17 mouse cellular contexts compared by ENCODE assay signal in genomic region chr15:83430986-83431763, GRCm38 (mm10). TPM values are rescaled to one million over a fixed set of nuclear protein-coding genes. Genes with fewer than 3 reads are reported as not detected.
DNase-seq lines count a peak whose midpoint lies in the region; ATAC-seq and TF ChIP-seq lines count a peak whose summit lies in the region.
"Had no signal": no experiment of that assay in that cellular context is flagged by ENCODE, and none has a peak within 500 bp of the region (broad histone marks: within the 10 kb centered on the region; RNA-seq: fewer than 3 reads in every experiment).

No protein-coding gene starts in this region.

- in situ Hi-C loops in CH12.LX (cut with MboI; ENCODE audit: low pct_ligation_motif_present, low pct_unique_long_range_greater_than_20kb, low sequenced_read_pairs), result no loop called here

- dilution Hi-C loops in CH12.LX (cut with MboI; ENCODE audit: extremely low pct_ligation_motif_present, extremely low pct_unique_long_range_greater_than_20kb, low sequenced_read_pairs), result no loop called here

- H3K4me2 ChIP-seq in heart, embryonic 11.5 days, result no peak overlapping the region
- H3K4me2 ChIP-seq in CH12.LX (ENCODE audit: insufficient read depth, low read depth, poor library complexity, severe bottlenecking), result peak overlapping the region; percentile 85
- H3K4me2 ChIP-seq in liver, embryonic 16.5 days (ENCODE audit: low read depth, low read length), result peak overlapping the region; percentile 70
- no peak overlapping the region for H3K4me2 ChIP-seq in hindbrain, embryonic 11.5 days (replicated peaks; ENCODE audit: low read depth, low read length)
- H3K4me2 ChIP-seq: embryonic facial prominence, embryonic 13.5 days; hindbrain, embryonic 13.5 days had no signal

- H3K9ac ChIP-seq in heart, embryonic 11.5 days (ENCODE audit: low read depth, low read length), result no peak overlapping the region
- H3K9ac ChIP-seq in liver, adult 2 months (ENCODE audit: low read depth, low read length), result no peak overlapping the region
- peak overlapping the region; percentile 72 for H3K9ac ChIP-seq in CH12.LX (ENCODE audit: insufficient read depth, low read depth)
- H3K9ac ChIP-seq in liver, embryonic 16.5 days (ENCODE audit: low read depth, low read length), result peak overlapping the region; percentile 63
- no peak overlapping the region for H3K9ac ChIP-seq in hindbrain, embryonic 11.5 days (ENCODE audit: low read depth, low read length)
- H3K9ac ChIP-seq: embryonic facial prominence, embryonic 13.5 days; hindbrain, embryonic 13.5 days had no signal

- no peak for DNase-seq in heart, adult 11 months
- DNase-seq in liver, adult 2 months (ENCODE audit: extremely low read depth, low read depth, low spot score), result peak; percentile 76
- DNase-seq in liver (no peak), CH12.LX (ENCODE audit: extremely low read depth) (no peak)
- no peak for DNase-seq in hindbrain, embryonic 11.5 days (ENCODE audit: low spot score)
- no peak for DNase-seq in T-cell, adult 2 months (ENCODE audit: low spot score)
- DNase-seq: adrenal gland, adult 8-10 months; cerebellum, postnatal 36 days; gastrocnemius, postnatal 25 days; kidney, adult 18-20 months had no signal

- no peak for TF ChIP-seq POLR2A in liver, adult 2 months (IDR thresholded peaks at IDR 0.05; ENCODE audit: extremely low read depth, insufficient read depth, low read length)
- TF ChIP-seq POLR2A in CH12.LX (IDR thresholded peaks at IDR 0.05; ENCODE audit: low read depth, low read length), result no peak

- H3K27me3 ChIP-seq in heart, embryonic 11.5 days (ENCODE audit: control insufficient read depth, insufficient read depth, low read length), result no peaks in the 10 kb centered on the region
- H3K27me3 ChIP-seq in liver, adult 2 months (ENCODE audit: control insufficient read depth, insufficient read depth, low read length), result no peaks in the 10 kb centered on the region
- no peaks in the 10 kb centered on the region for H3K27me3 ChIP-seq in CH12.LX (replicated peaks)
- no peaks in the 10 kb centered on the region for H3K27me3 ChIP-seq in liver, embryonic 16.5 days (ENCODE audit: control insufficient read depth, insufficient read depth, low read depth, low read length)
- H3K27me3 ChIP-seq in hindbrain, embryonic 11.5 days (ENCODE audit: control insufficient read depth, insufficient read depth, low read length), result no peaks in the 10 kb centered on the region
- H3K27me3 ChIP-seq: embryonic facial prominence, embryonic 13.5 days; hindbrain, embryonic 13.5 days; Patski had no signal

- no peak for TF ChIP-seq CTCF in liver, adult 2 months (IDR thresholded peaks at IDR 0.05; ENCODE audit: low read depth, low read length)
- no peak for TF ChIP-seq CTCF in CH12.LX (conservative IDR thresholded peaks at IDR 0.05 in 1 of 2, IDR thresholded peaks at IDR 0.05 in 1 of 2; ENCODE audit: low read depth in 2 of 2, low read length in 2 of 2)

- no peak for ATAC-seq in heart, embryonic 11.5 days (replicated peaks; ENCODE audit: insufficient number of reproducible peaks, low FRiP score, low TSS enrichment)
- ATAC-seq in liver, embryonic 16.5 days (ENCODE audit: low read depth), result no peak
- ATAC-seq in hindbrain, embryonic 11.5 days (ENCODE audit: low FRiP score), result no peak
- ATAC-seq: forebrain, embryonic 14.5 days; Patski had no signal

- H3K4me3 ChIP-seq in heart, embryonic 11.5 days (ENCODE audit: low read depth, low read length), result no peak overlapping the region
- H3K4me3 ChIP-seq in liver, adult 2 months (ENCODE audit: insufficient read depth, low read depth, low read length), result no peak overlapping the region; the same call in 1 of the 2 replicates
- peak overlapping the region; percentile 17 to 58 (median 52) for H3K4me3 ChIP-seq in CH12.LX (replicated peaks in 1 of 3; ENCODE audit: low read depth in 2 of 3, low read length in 2 of 3, poor library complexity in 1 of 3)
- peak overlapping the region; percentile 50 for H3K4me3 ChIP-seq in liver, embryonic 16.5 days (ENCODE audit: low read depth, low read length)
- no peak overlapping the region for H3K4me3 ChIP-seq in hindbrain, embryonic 11.5 days (ENCODE audit: low read depth, low read length)
- H3K4me3 ChIP-seq: embryonic facial prominence, embryonic 13.5 days; hindbrain, embryonic 13.5 days; myocyte had no signal

- 0 out of 2 replicates have a peak overlapping the region, but pooled peaks have one; percentile 22 for H3K27ac ChIP-seq in heart, embryonic 11.5 days (ENCODE audit: low read depth, low read length)
- peak overlapping the region; percentile 37 for H3K27ac ChIP-seq in liver, adult 2 months (replicated peaks; ENCODE audit: insufficient read depth, low read depth, low read length)
- no peak overlapping the region for H3K27ac ChIP-seq in CH12.LX (ENCODE audit: insufficient read depth, low read depth)
- peak overlapping the region; percentile 83 for H3K27ac ChIP-seq in liver, embryonic 16.5 days (ENCODE audit: low read length)
- H3K27ac ChIP-seq in hindbrain, embryonic 11.5 days (ENCODE audit: low read depth, low read length), result no peak overlapping the region
- H3K27ac ChIP-seq: embryonic facial prominence, embryonic 13.5 days; hindbrain, embryonic 13.5 days had no signal

- peak; percentile 65 for TF ChIP-seq EP300 in CH12.LX (IDR thresholded peaks at IDR 0.05; ENCODE audit: low read length)

- no peaks in the 10 kb centered on the region for H3K9me3 ChIP-seq in heart, embryonic 11.5 days (replicated peaks; ENCODE audit: control insufficient read depth, low read length)
- H3K9me3 ChIP-seq in CH12.LX (replicated peaks; ENCODE audit: low read length), result no peaks in the 10 kb centered on the region
- H3K9me3 ChIP-seq in liver, embryonic 16.5 days (replicated peaks; ENCODE audit: control insufficient read depth, low read length), result no peaks in the 10 kb centered on the region
- H3K9me3 ChIP-seq in hindbrain, embryonic 11.5 days (ENCODE audit: control insufficient read depth, low read length), result no peaks in the 10 kb centered on the region
- H3K9me3 ChIP-seq: embryonic facial prominence, embryonic 13.5 days; hindbrain, embryonic 13.5 days had no signal

- 85% methylated on average over 14 of the region's 14 CpGs for WGBS in heart, embryonic 11.5 days (ENCODE audit: insufficient replicate concordance)
- 49% methylated on average over 14 of the region's 14 CpGs for WGBS in liver, adult 2 months
- WGBS in liver, embryonic 16.5 days (ENCODE audit: insufficient replicate concordance), result 71% methylated on average over 14 of the region's 14 CpGs
- WGBS in hindbrain, embryonic 11.5 days, result 94% methylated on average over 14 of the region's 14 CpGs

- peaks cover 61% of the 10 kb centered on the region for H3K4me1 ChIP-seq in heart, embryonic 11.5 days (ENCODE audit: control insufficient read depth, insufficient read depth, low read length)
- H3K4me1 ChIP-seq in liver, adult 2 months (ENCODE audit: control insufficient read depth, insufficient read depth, low read length), result peaks cover 18% of the 10 kb centered on the region
- H3K4me1 ChIP-seq in CH12.LX (ENCODE audit: control insufficient read depth in 1 of 2, insufficient read depth in 2 of 2), result peaks cover 23 to 79% of the 10 kb centered on the region in 2 experiments
- H3K4me1 ChIP-seq in liver, embryonic 16.5 days (ENCODE audit: control insufficient read depth, low read depth, low read length), result peaks cover 82% of the 10 kb centered on the region
- no peaks in the 10 kb centered on the region for H3K4me1 ChIP-seq in hindbrain, embryonic 11.5 days (replicated peaks; ENCODE audit: control insufficient read depth, insufficient read depth, low read length)

- no peak for TF ChIP-seq RAD21 in CH12.LX (IDR thresholded peaks at IDR 0.05; ENCODE audit: low read depth, low read length)

- H3K79me2 ChIP-seq in liver, adult 2 months (ENCODE audit: control insufficient read depth, insufficient read depth, low read length), result peaks cover 19% of the 10 kb centered on the region
- peaks cover 30% of the 10 kb centered on the region for H3K79me2 ChIP-seq in CH12.LX (replicated peaks; ENCODE audit: control insufficient read depth, extremely low read depth, insufficient read depth, poor library complexity, severe bottlenecking)

- no peaks in the 10 kb centered on the region for H3K36me3 ChIP-seq in heart, embryonic 11.5 days (ENCODE audit: control insufficient read depth, insufficient read depth, low read length)
- H3K36me3 ChIP-seq in liver, adult 2 months (ENCODE audit: control insufficient read depth, insufficient read depth, low read length), result no peaks in the 10 kb centered on the region
- peaks cover 0 to 7% of the 10 kb centered on the region in 2 experiments for H3K36me3 ChIP-seq in CH12.LX (replicated peaks in 1 of 2; ENCODE audit: control insufficient read depth in 1 of 2, insufficient read depth in 1 of 2, low read length in 1 of 2)
- H3K36me3 ChIP-seq in liver, embryonic 16.5 days (ENCODE audit: control insufficient read depth, insufficient read depth), result no peaks in the 10 kb centered on the region
- H3K36me3 ChIP-seq in hindbrain, embryonic 11.5 days (ENCODE audit: control insufficient read depth, insufficient read depth, low read length), result no peaks in the 10 kb centered on the region
- H3K36me3 ChIP-seq: embryonic facial prominence, embryonic 13.5 days; hindbrain, embryonic 13.5 days had no signal

TF ChIP-seq in CH12.LX, 34 proteins besides CTCF, POLR2A, EP300 and RAD21 (continues in another document):
- TF ChIP-seq MAX (IDR thresholded peaks at IDR 0.05; ENCODE audit: low read length) (peak; percentile 58; the same call in 1 of the 2 replicates), CHD1 (IDR thresholded peaks at IDR 0.05; ENCODE audit: low read depth, low read length) (0 out of 2 replicates have a peak, but pooled peaks have one; percentile 42), BHLHE40 (IDR thresholded peaks at IDR 0.05; ENCODE audit: low read depth, low read length) (peak; percentile 67), NRF1 (IDR thresholded peaks at IDR 0.05; ENCODE audit: low read depth, low read length) (0 out of 2 replicates have a peak, but pooled peaks have one; percentile 10), IRF4 (IDR thresholded peaks at IDR 0.05; ENCODE audit: low read depth, low read length) (0 out of 2 replicates have a peak, but pooled peaks have one; percentile 22), MYC (IDR thresholded peaks at IDR 0.05; ENCODE audit: low read depth, low read length) (peak; percentile 49; the same call in 1 of the 2 replicates), ETS1 (conservative IDR thresholded peaks at IDR 0.05; ENCODE audit: low read depth, low read length) (peak; percentile 58; the same call in 1 of the 2 replicates), MEF2A (IDR thresholded peaks at IDR 0.05; ENCODE audit: borderline replicate concordance, low read depth, low read length) (no peak)

RNA-seq across cellular contexts. Expression of gene Pacsin2, which starts 33.2 kb away (rescaled TPM):
- 55.0 and 60.0 TPM in 2 replicates for polyA plus RNA-seq in heart, embryonic 11.5 days (2014; fragmentation: Nextera tagmentation; extraction: Ambion mirVana)
- 34.0 and 34.9 TPM in 2 replicates for total RNA-seq in liver, adult 2 months (2014; rRNA removed)
- 28.9 and 29.1 TPM in 2 replicates for polyA plus RNA-seq in liver, adult 2 months (2012; rRNA removed)
- total RNA-seq in CH12.LX (2012; rRNA removed) (47.9 and 48.4 TPM in 2 replicates), CH12.LX (2014; rRNA removed) (53.6 and 53.7 TPM in 2 replicates)
- 85.5 and 99.3 TPM in 2 replicates for polyA plus RNA-seq in CH12.LX (2012; ENCODE audit: insufficient read length, low read depth)
- polyA plus RNA-seq in liver, embryonic 16.5 days (2015; fragmentation: Nextera tagmentation; extraction: Ambion mirVana), result 45.6 and 47.9 TPM in 2 replicates
- 40.9 and 43.2 TPM in 2 replicates for polyA plus RNA-seq in hindbrain, embryonic 11.5 days (2014; fragmentation: Nextera tagmentation; extraction: Ambion mirVana)

Comparison
In these comparisons a context has a peak if more than half of its experiments do, and no peak if none do; other contexts are left out.
1. H3K4me3 ChIP-seq: peak in CH12.LX (3 of 3) and liver, embryonic 16.5 days (single experiment); none in heart, embryonic 11.5 days (single experiment), liver, adult 2 months (single experiment) and hindbrain, embryonic 11.5 days (single experiment).
2. H3K9ac ChIP-seq: peak in CH12.LX (single experiment) and liver, embryonic 16.5 days (single experiment); none in heart, embryonic 11.5 days (single experiment), liver, adult 2 months (single experiment) and hindbrain, embryonic 11.5 days (single experiment).
3. H3K27ac ChIP-seq: peak in heart, embryonic 11.5 days (single experiment), liver, adult 2 months (single experiment) and liver, embryonic 16.5 days (single experiment); none in CH12.LX (single experiment) and hindbrain, embryonic 11.5 days (single experiment).
4. H3K4me2 ChIP-seq: peak in CH12.LX (single experiment) and liver, embryonic 16.5 days (single experiment); none in heart, embryonic 11.5 days (single experiment) and hindbrain, embryonic 11.5 days (single experiment).